Mouse (Mus musculus): ENCODE measurements around the gene Actn4. TPM values are rescaled to one million over a fixed set of nuclear protein-coding genes. Genes with fewer than 3 reads are reported as not detected.

Actn4 gene
- polyA plus RNA-seq, 1 experiment from 2014 or later, result 166 TPM

- Histone ChIP-seq H3K4me1 (peaks cover 43% of the 10 kb centered on the region), H3K4me3 (peak overlapping the region; percentile 68), H3K4me2 (peak overlapping the region; percentile 88), H3K9ac (no peak overlapping the region), H3K27me3 (replicated peaks) (no peaks in the 10 kb centered on the region), H3K9me3 (replicated peaks) (no peaks in the 10 kb centered on the region), H3K36me3 (peaks cover 29% of the 10 kb centered on the region), H3K27ac (peak overlapping the region; percentile 51; the same call in 1 of the 2 replicates)
- ATAC-seq, result no peak
- 60% methylated on average over 4 of the region's 4 CpGs for WGBS (ENCODE audit: insufficient replicate concordance)
These were observed 21.7 kb upstream of the Actn4 start for GRCm38 (mm10) chr7:28983849-28984248.

GRCm38 (mm10) chr7:28983141-28983564 is 21.0 kb upstream of the Actn4 start:
- Histone ChIP-seq H3K36me3 (peaks cover 32% of the 10 kb centered on the region), H3K27ac (peak overlapping the region; percentile 95)

GRCm38 (mm10) chr7:28982274-28983013 is 20.3 kb upstream of the Actn4 start:
- Histone ChIP-seq H3K9me3 (replicated peaks) (no peaks in the 10 kb centered on the region), H3K4me2 (peak overlapping the region; percentile 88), H3K4me1 (peaks cover 51% of the 10 kb centered on the region), H3K27ac (peak overlapping the region; percentile 95), H3K27me3 (replicated peaks) (no peaks in the 10 kb centered on the region), H3K4me3 (peak overlapping the region; percentile 68), H3K9ac (peak overlapping the region; percentile 83), H3K36me3 (peaks cover 35% of the 10 kb centered on the region)
- WGBS (ENCODE audit: insufficient replicate concordance), result 8% methylated on average over 19 of the region's 19 CpGs
- peak; percentile 51 for ATAC-seq

More at GRCm38 (mm10) chr7:28983141-28983564, 21.0 kb upstream of the Actn4 start:
- Histone ChIP-seq H3K4me3 (peak overlapping the region; percentile 68), H3K4me1 (peaks cover 50% of the 10 kb centered on the region), H3K9me3 (replicated peaks) (no peaks in the 10 kb centered on the region), H3K4me2 (peak overlapping the region; percentile 88), H3K27me3 (replicated peaks) (no peaks in the 10 kb centered on the region), H3K9ac (peak overlapping the region; percentile 83)
- 31% methylated on average over 11 of the region's 11 CpGs for WGBS (ENCODE audit: insufficient replicate concordance)
- ATAC-seq, result no peak

- peaks cover 51% of the 10 kb centered on the region for H3K4me1 ChIP-seq
- peak; percentile 92 for ATAC-seq
- H3K36me3 ChIP-seq, result peaks cover 41% of the 10 kb centered on the region
- under 1% methylated on average over 36 of the region's 36 CpGs for WGBS (ENCODE audit: insufficient replicate concordance)
- H3K27me3 ChIP-seq (replicated peaks), result no peaks in the 10 kb centered on the region
- peak within 1 kb of the TSS; percentile 83 for H3K9ac ChIP-seq
- peak within 1 kb of the TSS; percentile 88 for H3K4me2 ChIP-seq
- H3K27ac ChIP-seq, result peak within 1 kb of the TSS; percentile 95
- no peaks in the 10 kb centered on the region for H3K9me3 ChIP-seq (replicated peaks)
- peak within 1 kb of the TSS; percentile 68 for H3K4me3 ChIP-seq
These were observed 19.6 kb upstream of the Actn4 start, which contains the start of the genes Eif3k and Map4k1 for GRCm38 (mm10) chr7:28981651-28982273. Gene Eif3k (minus strand): TSS chr7:28981864. Gene Map4k1 (plus strand): TSS chr7:28982050.

GRCm38 (mm10) chr7:28977556-28977955 is 15.4 kb upstream of the Actn4 start:
- H3K4me2 ChIP-seq, result no peak overlapping the region
- peaks cover 72% of the 10 kb centered on the region for H3K36me3 ChIP-seq
- H3K4me1 ChIP-seq, result peaks cover 27% of the 10 kb centered on the region
- WGBS (ENCODE audit: insufficient replicate concordance), result 86% methylated on average over 9 of the region's 9 CpGs
- no peak overlapping the region for H3K9ac ChIP-seq
- H3K4me3 ChIP-seq, result no peak overlapping the region
- no peak for ATAC-seq
- no peaks in the 10 kb centered on the region for H3K27me3 ChIP-seq (replicated peaks)
- no peak overlapping the region for H3K27ac ChIP-seq
- H3K9me3 ChIP-seq (replicated peaks), result no peaks in the 10 kb centered on the region

GRCm38 (mm10) chr7:28973025-28973424 is 10.9 kb upstream of the Actn4 start:
- no peak overlapping the region for H3K27ac ChIP-seq
- H3K9me3 ChIP-seq (replicated peaks), result no peaks in the 10 kb centered on the region
- no peak for ATAC-seq
- peaks cover 27% of the 10 kb centered on the region for H3K4me1 ChIP-seq
- H3K4me3 ChIP-seq, result no peak overlapping the region
- H3K36me3 ChIP-seq, result peaks cover 77% of the 10 kb centered on the region
- no peak overlapping the region for H3K9ac ChIP-seq
- no peak overlapping the region for H3K4me2 ChIP-seq
- no peaks in the 10 kb centered on the region for H3K27me3 ChIP-seq (replicated peaks)
- WGBS (ENCODE audit: insufficient replicate concordance), result 77% methylated on average over 8 of the region's 8 CpGs

- Histone ChIP-seq H3K4me3 (no peak overlapping the region), H3K9me3 (replicated peaks) (no peaks in the 10 kb centered on the region), H3K4me1 (peaks cover 27% of the 10 kb centered on the region), H3K27me3 (replicated peaks) (no peaks in the 10 kb centered on the region), H3K27ac (no peak overlapping the region), H3K4me2 (no peak overlapping the region), H3K9ac (no peak overlapping the region), H3K36me3 (peaks cover 73% of the 10 kb centered on the region)
- 0 out of 2 replicates have a peak, but pooled peaks have one; percentile 8 for ATAC-seq
- 62% methylated on average over 8 of the region's 8 CpGs for WGBS (ENCODE audit: insufficient replicate concordance)
These were observed 10.4 kb upstream of the Actn4 start for GRCm38 (mm10) chr7:28972542-28972985.

- no peaks in the 10 kb centered on the region for H3K27me3 ChIP-seq (replicated peaks)
- WGBS (ENCODE audit: insufficient replicate concordance), result 80% methylated on average over 6 of the region's 6 CpGs
- ATAC-seq, result 0 out of 2 replicates have a peak, but pooled peaks have one; percentile 6
- peaks cover 27% of the 10 kb centered on the region for H3K4me1 ChIP-seq
- no peak overlapping the region for H3K9ac ChIP-seq
- no peak overlapping the region for H3K4me3 ChIP-seq
- no peaks in the 10 kb centered on the region for H3K9me3 ChIP-seq (replicated peaks)
- peaks cover 65% of the 10 kb centered on the region for H3K36me3 ChIP-seq
- no peak overlapping the region for H3K27ac ChIP-seq
- no peak overlapping the region for H3K4me2 ChIP-seq
These were observed 9.7 kb upstream of the Actn4 start for GRCm38 (mm10) chr7:28971770-28972269.

- Histone ChIP-seq H3K27ac (no peak overlapping the region), H3K4me1 (peaks cover 27% of the 10 kb centered on the region), H3K4me2 (no peak overlapping the region), H3K27me3 (replicated peaks) (no peaks in the 10 kb centered on the region), H3K9ac (no peak overlapping the region), H3K9me3 (replicated peaks) (no peaks in the 10 kb centered on the region), H3K36me3 (peaks cover 58% of the 10 kb centered on the region), H3K4me3 (no peak overlapping the region)
- 72% methylated on average over 7 of the region's 7 CpGs for WGBS (ENCODE audit: insufficient replicate concordance)
- no peak for ATAC-seq
These were observed 8.9 kb upstream of the Actn4 start for GRCm38 (mm10) chr7:28971029-28971428.

GRCm38 (mm10) chr7:28969672-28970394 is 7.7 kb upstream of the Actn4 start:
- WGBS (ENCODE audit: insufficient replicate concordance), result 75% methylated on average over 12 of the region's 12 CpGs
- peaks cover 48% of the 10 kb centered on the region for H3K36me3 ChIP-seq
- no peak for ATAC-seq
- H3K4me3 ChIP-seq, result no peak overlapping the region
- H3K4me2 ChIP-seq, result no peak overlapping the region
- no peaks in the 10 kb centered on the region for H3K27me3 ChIP-seq (replicated peaks)
- no peak overlapping the region for H3K9ac ChIP-seq
- H3K27ac ChIP-seq, result no peak overlapping the region
- H3K9me3 ChIP-seq (replicated peaks), result no peaks in the 10 kb centered on the region
- peaks cover 27% of the 10 kb centered on the region for H3K4me1 ChIP-seq

GRCm38 (mm10) chr7:28969271-28969670 is 7.1 kb upstream of the Actn4 start:
- Histone ChIP-seq H3K27me3 (replicated peaks) (no peaks in the 10 kb centered on the region), H3K4me3 (no peak overlapping the region), H3K9me3 (replicated peaks) (no peaks in the 10 kb centered on the region), H3K27ac (no peak overlapping the region), H3K36me3 (peaks cover 43% of the 10 kb centered on the region), H3K9ac (no peak overlapping the region), H3K4me1 (peaks cover 30% of the 10 kb centered on the region), H3K4me2 (no peak overlapping the region)
- 81% methylated on average over 1 of the region's 1 CpGs for WGBS (ENCODE audit: insufficient replicate concordance)
- no peak for ATAC-seq

Data from liver, embryonic 12.5 days (tissue).